Mouse (Mus musculus) hindbrain, embryonic 16.5 days (tissue): ENCODE measurements around the gene Prmt9. TPM values are rescaled to one million over a fixed set of nuclear protein-coding genes. Genes with fewer than 3 reads are reported as not detected.
A peak's percentile ranks its signal among the peaks of the same experiment; 100 is the strongest.

Experiments
- ATAC-seq: fragments of 200-750 bp; cut with Nextera tagmentation; 2 replicates; pipeline ENCODE4 v1.8.0; 2017; ENCODE audit warnings: moderate TSS enrichment, moderate library complexity
- H3K27ac ChIP-seq: fragments of 300-500 bp; sonication (generic); 2 replicates; pipeline ENCODE4 v1.5.1; 2014; ENCODE audit warnings: low read depth, mild to moderate bottlenecking, control low read depth, low read length, moderate library complexity
- H3K27me3 ChIP-seq: fragments of 300-500 bp; sonication (generic); replicated peaks from 2 replicates; pipeline ENCODE4 v1.6.1; 2014; ENCODE audit warnings: low read length; ENCODE audit not compliant: control insufficient read depth, insufficient read depth
- H3K36me3 ChIP-seq: fragments of 300-500 bp; sonication (generic); 2 replicates; pipeline ENCODE4 v1.6.1; 2014; ENCODE audit warnings: mild to moderate bottlenecking, low read length, moderate library complexity, mixed read lengths; ENCODE audit not compliant: control insufficient read depth, insufficient read depth
- H3K4me1 ChIP-seq: fragments of 300-500 bp; sonication (generic); 2 replicates; pipeline ENCODE4 v1.6.1; 2014; ENCODE audit warnings: low read depth, low read length; ENCODE audit not compliant: control insufficient read depth, insufficient read depth
- H3K4me2 ChIP-seq: fragments of 300-500 bp; sonication (generic); 2 replicates; pipeline ENCODE4 v1.6.1; 2014; ENCODE audit warnings: mild to moderate bottlenecking, low read length, control low read depth, moderate library complexity
- H3K4me3 ChIP-seq: fragments of 300-500 bp; sonication (generic); 2 replicates; pipeline ENCODE4 v1.5.1; 2014; ENCODE audit warnings: mild to moderate bottlenecking, low read length, control low read depth, moderate library complexity
- H3K9ac ChIP-seq: fragments of 300-500 bp; sonication (generic); 2 replicates; pipeline ENCODE4 v1.6.1; 2014; ENCODE audit warnings: low read depth, mild to moderate bottlenecking, control low read depth, low read length, moderate library complexity
- H3K9me3 ChIP-seq: fragments of 300-500 bp; sonication (generic); 2 replicates; pipeline ENCODE4 v1.6.1; 2014; ENCODE audit warnings: mild to moderate bottlenecking, low read length, moderate library complexity; ENCODE audit not compliant: control insufficient read depth
- WGBS: fragments of 180-500 bp; shearing (Covaris S2); extraction: QIAGEN DNeasy Blood & Tissue Kit; methylation state at CpG from one replicate; pipeline ENCODE4 v1.1.7; 2014; 5-methylcytosine and 5-hydroxymethylcytosine counted together
- polyA plus RNA-seq: library from polyadenylated mRNA; unstranded; fragments of >200 nt; fragmentation: Nextera tagmentation; extraction: Ambion mirVana; gene quantifications from 2 replicates; pipeline ENCODE4 v1.2.1, GENCODE M21; 2015

Gene Prmt9
- polyA plus RNA-seq: 27.3 and 28.0 TPM in 2 replicates

- Histone ChIP-seq H3K27ac (peak within 1 kb of the TSS; percentile 81), H3K9ac (peak within 1 kb of the TSS; percentile 78), H3K27me3 (no peaks in the 10 kb centered on the region), H3K9me3 (no peaks in the 10 kb centered on the region; the same call in 1 of the 2 replicates), H3K4me2 (peak within 1 kb of the TSS; percentile 78), H3K4me1 (peaks cover 6% of the 10 kb centered on the region), H3K4me3 (peak within 1 kb of the TSS; percentile 62), H3K36me3 (peaks cover 21% of the 10 kb centered on the region)
- ATAC-seq: peak; percentile 96
- 2% methylated on average over 39 of the region's 42 CpGs for WGBS
These were observed at the start of gene Prmt9 for GRCm38 (mm10) chr8:77549121-77549706. Prmt9 (plus strand) TSS chr8:77549397.

GRCm38 (mm10) chr8:77500264-77500663 lies 48.9 kb upstream of the Prmt9 start:
- H3K9ac ChIP-seq: no peak overlapping the region
- no peak for ATAC-seq

GRCm38 (mm10) chr8:77501131-77501530 lies 48.1 kb upstream of the Prmt9 start:
- no peaks in the 10 kb centered on the region for H3K27me3 ChIP-seq
- no peak overlapping the region for H3K4me3 ChIP-seq
- no peaks in the 10 kb centered on the region for H3K9me3 ChIP-seq
- WGBS: 90% methylated on average over 8 of the region's 8 CpGs
- no peak overlapping the region for H3K9ac ChIP-seq
- H3K4me2 ChIP-seq: no peak overlapping the region
- no peaks in the 10 kb centered on the region for H3K4me1 ChIP-seq
- no peak overlapping the region for H3K27ac ChIP-seq
- H3K36me3 ChIP-seq: no peaks in the 10 kb centered on the region
- no peak for ATAC-seq

More at GRCm38 (mm10) chr8:77500264-77500663, 48.9 kb upstream of the Prmt9 start:
- Histone ChIP-seq H3K36me3 (no peaks in the 10 kb centered on the region), H3K4me3 (no peak overlapping the region), H3K4me1 (no peaks in the 10 kb centered on the region), H3K9me3 (no peaks in the 10 kb centered on the region), H3K27me3 (no peaks in the 10 kb centered on the region), H3K27ac (no peak overlapping the region), H3K4me2 (no peak overlapping the region)
- 97% methylated on average over 3 of the region's 3 CpGs for WGBS

GRCm38 (mm10) chr8:77502547-77502946 lies 46.6 kb upstream of the Prmt9 start:
- Histone ChIP-seq H3K36me3 (no peaks in the 10 kb centered on the region), H3K27ac (no peak overlapping the region), H3K27me3 (no peaks in the 10 kb centered on the region), H3K4me1 (no peaks in the 10 kb centered on the region), H3K4me3 (no peak overlapping the region), H3K9me3 (no peaks in the 10 kb centered on the region), H3K4me2 (no peak overlapping the region), H3K9ac (no peak overlapping the region)
- WGBS: 98% methylated on average over 6 of the region's 6 CpGs
- no peak for ATAC-seq

- Histone ChIP-seq H3K4me2 (no peak overlapping the region), H3K27ac (no peak overlapping the region), H3K27me3 (no peaks in the 10 kb centered on the region), H3K9me3 (no peaks in the 10 kb centered on the region), H3K4me1 (no peaks in the 10 kb centered on the region), H3K9ac (no peak overlapping the region), H3K36me3 (no peaks in the 10 kb centered on the region), H3K4me3 (no peak overlapping the region)
- 85% methylated on average over 7 of the region's 7 CpGs for whole genome bisulfite sequencing
- no peak for ATAC-seq
These were observed 42.7 kb upstream of the Prmt9 start for GRCm38 (mm10) chr8:77506539-77506938.

GRCm38 (mm10) chr8:77507510-77508035 lies 41.6 kb upstream of the Prmt9 start:
- Histone ChIP-seq H3K4me1 (no peaks in the 10 kb centered on the region), H3K27ac (no peak overlapping the region), H3K9me3 (no peaks in the 10 kb centered on the region), H3K9ac (no peak overlapping the region), H3K4me2 (no peak overlapping the region), H3K27me3 (no peaks in the 10 kb centered on the region), H3K36me3 (no peaks in the 10 kb centered on the region), H3K4me3 (no peak overlapping the region)
- WGBS: 75% methylated on average over 10 of the region's 10 CpGs
- ATAC-seq: no peak

GRCm38 (mm10) chr8:77509044-77509443 lies 40.2 kb upstream of the Prmt9 start:
- WGBS: 92% methylated on average over 7 of the region's 7 CpGs

GRCm38 (mm10) chr8:77510426-77510825 lies 38.8 kb upstream of the Prmt9 start:
- H3K4me2 ChIP-seq: no peak overlapping the region
- H3K27me3 ChIP-seq: no peaks in the 10 kb centered on the region
- no peak overlapping the region for H3K27ac ChIP-seq
- 79% methylated on average over 3 of the region's 3 CpGs for WGBS
- H3K36me3 ChIP-seq: no peaks in the 10 kb centered on the region
- H3K9ac ChIP-seq: no peak overlapping the region
- ATAC-seq: no peak
- H3K9me3 ChIP-seq: no peaks in the 10 kb centered on the region
- no peak overlapping the region for H3K4me3 ChIP-seq
- no peaks in the 10 kb centered on the region for H3K4me1 ChIP-seq

More at GRCm38 (mm10) chr8:77509044-77509443, 40.2 kb upstream of the Prmt9 start:
- Histone ChIP-seq H3K36me3 (no peaks in the 10 kb centered on the region), H3K27ac (no peak overlapping the region), H3K9ac (no peak overlapping the region), H3K4me1 (no peaks in the 10 kb centered on the region), H3K9me3 (no peaks in the 10 kb centered on the region), H3K27me3 (no peaks in the 10 kb centered on the region), H3K4me3 (no peak overlapping the region), H3K4me2 (no peak overlapping the region)
- ATAC-seq: no peak

GRCm38 (mm10) chr8:77511750-77512493 lies 37.3 kb upstream of the Prmt9 start:
- Histone ChIP-seq H3K9me3 (no peaks in the 10 kb centered on the region), H3K27me3 (0 out of 2 replicates have a peak, but pooled peaks cover 2% of the 10 kb centered on the region), H3K4me3 (no peak overlapping the region), H3K4me1 (peaks cover 3% of the 10 kb centered on the region; the same call in 1 of the 2 replicates), H3K27ac (no peak overlapping the region), H3K36me3 (no peaks in the 10 kb centered on the region), H3K4me2 (no peak overlapping the region), H3K9ac (no peak overlapping the region)
- no peak for ATAC-seq
- 30% methylated on average over 13 of the region's 13 CpGs for WGBS
